Mouse (Mus musculus) erythroblast, embryonic 14.5 days (primary cell): Measurements from ENCODE around the gene Tfdp1.

ENCODE experiments used
- GATA1 ChIP-seq: IDR thresholded peaks from 2 replicates; pipeline ENCODE4 v1.6.1; 2012; ENCODE audit warnings: low read length, inconsistent platforms, mixed read lengths
- TAL1 ChIP-seq: IDR thresholded peaks from 3 replicates; pipeline ENCODE4 v1.6.1; 2012; ENCODE audit warnings: low read length, inconsistent platforms, mixed read lengths

GRCm38 (mm10) chr8:13326598-13326997 is 12.0 kb upstream of the Tfdp1 start:
- TF ChIP-seq GATA1: no peak
- no peak for TF ChIP-seq TAL1
